Mouse (Mus musculus) brain, embryonic 14.5 days (tissue): ENCODE data around the gene Vwa3b. TPM values are rescaled to one million over a fixed set of nuclear protein-coding genes. Genes with fewer than 3 reads are reported as not detected.

Experiments used
- DNase-seq: peaks from one replicate; pipeline ENCODE4 v3.0.0-alpha.2; 2011; ENCODE audit warnings: low read depth
- CTCF ChIP-seq: fragments of 200-500 bp; IDR thresholded peaks from 2 replicates; pipeline ENCODE4 v1.5.1; 2012; ENCODE audit warnings: inconsistent platforms, mild to moderate bottlenecking, moderate library complexity, borderline replicate concordance; ENCODE audit not compliant: insufficient read depth, insufficient read length; ENCODE audit errors: extremely low read depth
- POLR2A ChIP-seq: fragments of 200-500 bp; IDR thresholded peaks from 2 replicates; pipeline ENCODE4 v1.6.1; 2012; ENCODE audit warnings: mild to moderate bottlenecking, inconsistent platforms, borderline replicate concordance; ENCODE audit not compliant: poor library complexity, insufficient read depth, insufficient read length, severe bottlenecking; ENCODE audit errors: extremely low read depth
- polyA plus RNA-seq: library from polyadenylated mRNA; depleted of rRNA; stranded (reverse); fragments of >200 nt; gene quantifications from 2 replicates; pipeline ENCODE4 v1.2.3, GENCODE M21; 2012

The Vwa3b gene
- polyA plus RNA-seq, 1 experiment: 1.0 TPM

GRCm38 (mm10) chr1:37166066-37166465 lies 139.7 kb downstream of the Vwa3b start:
- no peak for TF ChIP-seq CTCF
- TF ChIP-seq POLR2A: no peak
- DNase-seq: peak; percentile 74

- DNase-seq: no peak
- TF ChIP-seq CTCF: no peak
Observed at GRCm38 (mm10) chr1:37167918-37168317, 141.5 kb downstream of the Vwa3b start.

- TF ChIP-seq CTCF (no peak), POLR2A (no peak)
- no peak for DNase-seq
Observed at GRCm38 (mm10) chr1:37177874-37178273, 151.5 kb downstream of the Vwa3b start.

- TF ChIP-seq CTCF (no peak), POLR2A (no peak)
Observed at GRCm38 (mm10) chr1:37179852-37180251, 153.5 kb downstream of the Vwa3b start.

GRCm38 (mm10) chr1:37187050-37187449 lies 160.7 kb downstream of the Vwa3b start:
- TF ChIP-seq CTCF: no peak
- no peak for TF ChIP-seq POLR2A
- DNase-seq: no peak

More at GRCm38 (mm10) chr1:37179852-37180251, 153.5 kb downstream of the Vwa3b start:
- no peak for DNase-seq

GRCm38 (mm10) chr1:37194607-37195006 lies 168.2 kb downstream of the Vwa3b start:
- DNase-seq: no peak
- 0 out of 2 replicates have a peak, but pooled peaks have one; percentile 0 for TF ChIP-seq CTCF
- TF ChIP-seq POLR2A: no peak

GRCm38 (mm10) chr1:37201406-37201805 lies 175.0 kb downstream of the Vwa3b start:
- DNase-seq: no peak
- TF ChIP-seq POLR2A (no peak), CTCF (no peak)

GRCm38 (mm10) chr1:37207743-37208142 lies 181.3 kb downstream of the Vwa3b start:
- TF ChIP-seq CTCF (no peak), POLR2A (no peak)
- DNase-seq: no peak

- no peak for DNase-seq
- TF ChIP-seq POLR2A: no peak
- TF ChIP-seq CTCF: no peak
Observed at GRCm38 (mm10) chr1:37212375-37212774, 186.0 kb downstream of the Vwa3b start.

GRCm38 (mm10) chr1:37214144-37214543 lies 187.7 kb downstream of the Vwa3b start, which contains the start of gene Cnga3:
Cnga3 (plus strand) TSS chr1:37214434.
- DNase-seq: peak; percentile 53
- no peak for TF ChIP-seq CTCF
- no peak for TF ChIP-seq POLR2A

GRCm38 (mm10) chr1:37218386-37218785 lies 192.0 kb downstream of the Vwa3b start:
- no peak for TF ChIP-seq CTCF
- TF ChIP-seq POLR2A: no peak
- DNase-seq: peak; percentile 51

GRCm38 (mm10) chr1:37219593-37219992 lies 193.2 kb downstream of the Vwa3b start:
- TF ChIP-seq POLR2A (no peak), CTCF (no peak)
- DNase-seq: no peak

GRCm38 (mm10) chr1:37220134-37220907 lies 193.9 kb downstream of the Vwa3b start:
- no peak for TF ChIP-seq POLR2A
- TF ChIP-seq CTCF: no peak
- peak; percentile 97 for DNase-seq

- TF ChIP-seq POLR2A (no peak), CTCF (no peak)
- DNase-seq: no peak
Observed at GRCm38 (mm10) chr1:37222002-37222401, 195.6 kb downstream of the Vwa3b start.
